8 mouse cellular contexts compared by ENCODE assay signal in the genomic region with DNA sequence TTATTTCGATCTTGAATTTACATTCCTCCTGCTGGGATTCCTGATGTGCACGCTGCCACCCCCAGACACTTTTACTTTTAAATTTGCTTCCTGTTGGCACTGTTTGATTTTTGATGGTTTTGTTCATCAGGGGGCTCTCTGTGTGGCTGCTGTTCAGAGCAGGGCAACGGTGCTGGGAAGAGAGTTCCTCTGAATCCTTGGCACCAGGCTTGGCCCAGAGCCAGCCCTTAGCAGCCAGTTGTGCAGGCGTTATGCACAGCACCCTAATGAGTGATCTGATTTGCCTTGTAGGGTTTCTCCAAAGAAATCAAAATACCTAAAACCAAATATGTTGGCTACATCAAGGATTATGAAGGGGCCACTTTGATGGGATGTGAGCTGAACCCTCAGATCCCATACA. TPM values are rescaled to one million over a fixed set of nuclear protein-coding genes. Genes with fewer than 3 reads are reported as not detected.
DNase-seq lines count a peak whose midpoint lies in the region; ATAC-seq and TF ChIP-seq lines count a peak whose summit lies in the region.

No protein-coding gene starts in this region.

- no peak overlapping the region for H3K4me2 ChIP-seq in forebrain, embryonic 12.5 days
- no peak overlapping the region for H3K4me2 ChIP-seq in hindbrain, embryonic 16.5 days (ENCODE audit: low read length)

- ATAC-seq in forebrain, embryonic 12.5 days (ENCODE audit: low FRiP score): peak; percentile 64; the same call in 1 of the 2 replicates
- peak; percentile 83 for ATAC-seq in hindbrain, embryonic 16.5 days

- no peak for TF ChIP-seq CTCF in lung, adult 2 months (IDR thresholded peaks at IDR 0.05; ENCODE audit: insufficient read depth, low read length)

- H3K27ac ChIP-seq in forebrain, embryonic 12.5 days: 0 out of 2 replicates have a peak overlapping the region, but pooled peaks have one; percentile 42
- H3K27ac ChIP-seq in forebrain, embryonic 10.5 days: no peak overlapping the region
- no peak overlapping the region for H3K27ac ChIP-seq in hindbrain, embryonic 16.5 days (ENCODE audit: low read depth, low read length)

- H3K4me3 ChIP-seq in forebrain, embryonic 12.5 days (replicated peaks): no peak overlapping the region
- no peak overlapping the region for H3K4me3 ChIP-seq in forebrain, embryonic 10.5 days
- H3K4me3 ChIP-seq in lung, adult 2 months (replicated peaks; ENCODE audit: extremely low read depth, low read depth, low read length): no peak overlapping the region
- no peak overlapping the region for H3K4me3 ChIP-seq in hindbrain, embryonic 16.5 days (ENCODE audit: low read length)

- no peak for TF ChIP-seq POLR2A in lung, adult 2 months (IDR thresholded peaks at IDR 0.05; ENCODE audit: borderline replicate concordance, extremely low read depth, low read depth, low read length)

- WGBS in forebrain, embryonic 12.5 days: 56% methylated on average over 4 of the region's 4 CpGs
- WGBS in forebrain, embryonic 10.5 days: 86% methylated on average over 4 of the region's 4 CpGs
- 64% methylated on average over 4 of the region's 4 CpGs for WGBS in lung, adult 2 months
- 31% methylated on average over 4 of the region's 4 CpGs for WGBS in hindbrain, embryonic 16.5 days

- no peaks in the 10 kb centered on the region for H3K9me3 ChIP-seq in forebrain, embryonic 12.5 days
- no peaks in the 10 kb centered on the region for H3K9me3 ChIP-seq in forebrain, embryonic 10.5 days
- no peaks in the 10 kb centered on the region for H3K9me3 ChIP-seq in hindbrain, embryonic 16.5 days (ENCODE audit: control insufficient read depth, low read length)

- peaks cover 10% of the 10 kb centered on the region; the same call in 1 of the 2 replicates for H3K36me3 ChIP-seq in forebrain, embryonic 12.5 days (replicated peaks)
- H3K36me3 ChIP-seq in forebrain, embryonic 10.5 days (replicated peaks): peaks cover 13% of the 10 kb centered on the region
- H3K36me3 ChIP-seq in hindbrain, embryonic 16.5 days (ENCODE audit: control insufficient read depth, insufficient read depth, low read length): peaks cover 7% of the 10 kb centered on the region

- no peak for DNase-seq in forebrain, embryonic 10.5 days (ENCODE audit: extremely low spot score, low spot score)
- peak; percentile 10 for DNase-seq in lung, adult 2 months
- no peak for DNase-seq in lung, adult 18-20 months
- peak; percentile 5 to 20 for DNase-seq in right cerebral cortex, adult 2 months (ENCODE audit: low spot score in 2 of 2)
- no peak for DNase-seq in embryo, embryonic 10 days (ENCODE audit: low spot score)
- DNase-seq in spleen, adult 12 weeks (ENCODE audit: low spot score): no peak

- H3K27me3 ChIP-seq in forebrain, embryonic 12.5 days: 0 out of 2 replicates have a peak, but pooled peaks cover 3% of the 10 kb centered on the region
- H3K27me3 ChIP-seq in forebrain, embryonic 10.5 days (ENCODE audit: poor library complexity, severe bottlenecking): no peaks in the 10 kb centered on the region
- H3K27me3 ChIP-seq in hindbrain, embryonic 16.5 days (replicated peaks; ENCODE audit: control insufficient read depth, insufficient read depth, low read length): no peaks in the 10 kb centered on the region

- peaks cover 16% of the 10 kb centered on the region for H3K4me1 ChIP-seq in forebrain, embryonic 12.5 days
- H3K4me1 ChIP-seq in forebrain, embryonic 10.5 days: peaks cover 5% of the 10 kb centered on the region; the same call in 1 of the 2 replicates
- no peaks in the 10 kb centered on the region for H3K4me1 ChIP-seq in lung, adult 2 months (ENCODE audit: control insufficient read depth, insufficient read depth, low read length)
- H3K4me1 ChIP-seq in hindbrain, embryonic 16.5 days (ENCODE audit: control insufficient read depth, insufficient read depth, low read depth, low read length): no peaks in the 10 kb centered on the region

- no peak overlapping the region for H3K9ac ChIP-seq in forebrain, embryonic 12.5 days
- no peak overlapping the region for H3K9ac ChIP-seq in hindbrain, embryonic 16.5 days (ENCODE audit: low read depth, low read length)

RNA-seq across cellular contexts. Expression of a gene that starts 29.4 kb away (rescaled TPM):
- polyA plus RNA-seq in forebrain, embryonic 12.5 days (2016; fragmentation: Nextera tagmentation; extraction: Ambion mirVana): 53.0 and 56.3 TPM in 2 replicates
- 47.3 and 54.9 TPM in 2 replicates for polyA plus RNA-seq in forebrain, embryonic 10.5 days (2016; fragmentation: Nextera tagmentation; extraction: Ambion mirVana)
- 0.09 and 0.14 TPM in 2 replicates for polyA plus RNA-seq in lung, adult 2 months (2012; rRNA removed)
- polyA plus RNA-seq in hindbrain, embryonic 16.5 days (2015; fragmentation: Nextera tagmentation; extraction: Ambion mirVana): 5.8 and 6.4 TPM in 2 replicates

Comparison
In these comparisons a context has a peak if more than half of its experiments do, and no peak if none do; other contexts are left out.
1. DNase-seq: peak in lung, adult 2 months (single experiment) and right cerebral cortex, adult 2 months (2 of 2); none in forebrain, embryonic 10.5 days (single experiment), lung, adult 18-20 months (0 of 2), embryo, embryonic 10 days (single experiment) and spleen, adult 12 weeks (single experiment).